Mouse (Mus musculus) bone marrow, adult 2 months (tissue): ENCODE results near the gene Gm49318.

Source experiments
- CTCF ChIP-seq: fragments of 200-500 bp; IDR thresholded peaks from 2 replicates; pipeline ENCODE4 v1.5.1; 2011; ENCODE audit warnings: low read length, control low read depth; ENCODE audit not compliant: control insufficient read depth, insufficient read depth
- POLR2A ChIP-seq: fragments of 200-500 bp; IDR thresholded peaks from 2 replicates; pipeline ENCODE4 v1.6.1; 2011; ENCODE audit warnings: low read depth, mild to moderate bottlenecking, control low read depth, low read length, borderline replicate concordance; ENCODE audit not compliant: control insufficient read depth

GRCm38 (mm10) chr9:22057031-22057517 lies 14.0 kb downstream of the Gm49318 start:
- TF ChIP-seq CTCF (no peak), POLR2A (no peak)
